Mouse (Mus musculus): ENCODE results near the gene Bdh1.
A peak's percentile ranks its signal among the peaks of the same experiment; 100 is the strongest.
"Not testable (repeated sequence)": the region's sequence is repeated elsewhere in the genome, so short reads cannot be mapped to it uniquely, and the experiment has no call there.

Bdh1 gene

GRCm38 (mm10) chr16:31422000-31422399, at the start of gene Bdh1:
Gene Bdh1 (plus strand): TSS chr16:31422280.
- DNase-seq = no peak

GRCm38 (mm10) chr16:31372316-31372715, 49.8 kb upstream of the Bdh1 start:
- not testable (repeated sequence) for DNase-seq

- not testable (repeated sequence) for DNase-seq
Measured at GRCm38 (mm10) chr16:31375877-31376582, 46.0 kb upstream of the Bdh1 start.

- DNase-seq = not testable (repeated sequence)
Measured at GRCm38 (mm10) chr16:31388269-31388668, 33.8 kb upstream of the Bdh1 start.

GRCm38 (mm10) chr16:31399231-31399630, 22.8 kb upstream of the Bdh1 start:
- no peak for DNase-seq

- DNase-seq = no peak
Measured at GRCm38 (mm10) chr16:31400908-31401692, 21.0 kb upstream of the Bdh1 start.

GRCm38 (mm10) chr16:31402096-31402495, 20.0 kb upstream of the Bdh1 start:
- DNase-seq = no peak

GRCm38 (mm10) chr16:31403971-31404370, 18.1 kb upstream of the Bdh1 start:
- DNase-seq = no peak

- no peak for DNase-seq
Measured at GRCm38 (mm10) chr16:31405040-31405439, 17.0 kb upstream of the Bdh1 start.

- DNase-seq = no peak
Measured at GRCm38 (mm10) chr16:31407872-31408271, 14.2 kb upstream of the Bdh1 start.

- no peak for DNase-seq
Measured at GRCm38 (mm10) chr16:31410969-31411368, 11.1 kb upstream of the Bdh1 start.

GRCm38 (mm10) chr16:31412321-31412720, 9.8 kb upstream of the Bdh1 start:
- DNase-seq = no peak

GRCm38 (mm10) chr16:31413777-31414176, 8.3 kb upstream of the Bdh1 start:
- no peak for DNase-seq

- no peak for DNase-seq
Measured at GRCm38 (mm10) chr16:31415885-31416450, 6.1 kb upstream of the Bdh1 start.

- no peak for DNase-seq
Measured at GRCm38 (mm10) chr16:31418704-31419103, 3.4 kb upstream of the Bdh1 start.

GRCm38 (mm10) chr16:31419457-31419856, 2.6 kb upstream of the Bdh1 start:
- no peak for DNase-seq

- DNase-seq = no peak
Measured at GRCm38 (mm10) chr16:31422722-31423121, 642 bp downstream of the Bdh1 start.

- no peak for DNase-seq
Measured at GRCm38 (mm10) chr16:31423368-31423767, 1.3 kb downstream of the Bdh1 start.

GRCm38 (mm10) chr16:31424416-31425187, 2.5 kb downstream of the Bdh1 start:
- DNase-seq = no peak

- DNase-seq = peak; percentile 73
Measured at GRCm38 (mm10) chr16:31425508-31425907, 3.4 kb downstream of the Bdh1 start.

- DNase-seq = no peak
Measured at GRCm38 (mm10) chr16:31426496-31427126, 4.5 kb downstream of the Bdh1 start.

GRCm38 (mm10) chr16:31428335-31428674, 6.2 kb downstream of the Bdh1 start:
- DNase-seq = no peak

Measured in right cerebral cortex, postnatal 4 days (tissue).